Comparison of ENCODE assay signal across 19 mouse cellular contexts in genomic region chr2:131242180-131242579, GRCm38 (mm10).
"Had no signal": no experiment of that assay in that cellular context is flagged by ENCODE, and none has a peak within 500 bp of the region (broad histone marks: within the 10 kb centered on the region; RNA-seq: fewer than 3 reads in every experiment).

No protein-coding gene starts in this region.

- H3K27me3 ChIP-seq: limb, embryonic 13.5 days; midbrain, embryonic 12.5 days; midbrain, embryonic 15.5 days; neural tube, embryonic 12.5 days; neural tube, embryonic 15.5 days had no signal

- ATAC-seq: intestine, postnatal 0 days; lung, postnatal 0 days; midbrain, embryonic 15.5 days had no signal

- H3K4me3 ChIP-seq: layer of hippocampus, adult 2 months; limb, embryonic 10.5 days; limb, embryonic 13.5 days; midbrain, embryonic 12.5 days; midbrain, embryonic 15.5 days; neural tube, embryonic 12.5 days; neural tube, embryonic 15.5 days had no signal

- H3K4me1 ChIP-seq: limb, embryonic 10.5 days; limb, embryonic 13.5 days; midbrain, embryonic 12.5 days; midbrain, embryonic 15.5 days; neural tube, embryonic 12.5 days; neural tube, embryonic 15.5 days had no signal

- DNase-seq: kidney, adult 2 months; kidney, postnatal 25 days; layer of hippocampus, adult 9-11 months; lung, embryonic 14.5 days; thymus, adult 2 months; thymus, postnatal 14 days; thymus, postnatal 4 days had no signal

- H3K9me3 ChIP-seq: limb, embryonic 10.5 days; limb, embryonic 13.5 days; midbrain, embryonic 12.5 days; midbrain, embryonic 15.5 days; neural tube, embryonic 12.5 days; neural tube, embryonic 15.5 days had no signal

- H3K27ac ChIP-seq: kidney, postnatal 0 days; layer of hippocampus, adult 2 months; limb, embryonic 10.5 days; limb, embryonic 13.5 days; macrophage; midbrain, embryonic 12.5 days; midbrain, embryonic 15.5 days; neural tube, embryonic 12.5 days; neural tube, embryonic 15.5 days; stomach, postnatal 0 days had no signal

- H3K4me2 ChIP-seq: limb, embryonic 13.5 days; lung, embryonic 14.5 days; midbrain, embryonic 12.5 days; midbrain, embryonic 15.5 days; neural tube, embryonic 12.5 days; neural tube, embryonic 15.5 days had no signal

- H3K9ac ChIP-seq: limb, embryonic 13.5 days; lung, embryonic 14.5 days; midbrain, embryonic 12.5 days; midbrain, embryonic 15.5 days; neural tube, embryonic 12.5 days; neural tube, embryonic 15.5 days had no signal
